Mouse (Mus musculus): ENCODE measurements around the gene Calu. TPM values are rescaled to one million over a fixed set of nuclear protein-coding genes. Genes with fewer than 3 reads are reported as not detected.

Calu gene
- polyA plus RNA-seq (2012) = 37.9 and 39.2 TPM in 2 replicates

DNA sequence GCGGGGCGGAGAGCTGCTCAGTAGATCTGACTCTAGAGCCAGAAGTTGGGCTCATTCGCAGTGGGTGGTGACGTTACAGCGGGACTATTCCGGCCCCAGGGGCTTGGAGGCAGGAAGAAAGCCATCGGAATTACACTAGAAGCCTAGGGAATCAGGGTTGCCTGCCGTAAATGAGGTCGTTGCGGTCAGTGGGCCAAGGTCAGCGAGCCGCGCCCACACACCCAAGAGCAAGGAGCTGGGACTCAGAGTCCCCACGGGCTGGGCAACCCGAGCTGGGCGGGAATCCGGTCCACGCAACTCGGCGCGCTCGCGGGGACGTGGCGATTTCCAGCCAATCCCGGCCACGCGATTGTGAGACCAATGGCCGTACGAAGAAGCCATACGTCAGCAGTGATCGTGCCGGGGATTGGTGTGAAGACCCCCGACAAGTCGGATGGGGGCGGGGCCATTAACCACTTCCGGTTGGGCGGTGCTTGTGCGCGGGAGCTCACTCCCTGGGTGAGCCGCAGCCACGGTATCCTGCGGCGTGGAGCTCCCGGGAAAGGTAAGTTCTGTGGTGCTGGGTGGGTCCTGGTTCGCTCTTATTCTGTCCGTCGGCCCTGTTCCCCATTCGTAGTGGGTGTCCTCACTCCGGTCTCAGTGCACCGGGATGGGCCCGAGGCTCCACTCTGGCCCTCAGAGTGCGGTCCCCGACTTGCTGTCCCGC lies at the start of gene Calu:
Calu (plus strand) TSS at position 405 of the 706 bp plus-strand sequence.

GRCm38 (mm10) chr6:29318879-29319278 lies 29.0 kb upstream of the Calu start, which contains the start of gene Fam71f1:
Gene Fam71f1, plus strand, starts transcription at chr6:29319140.

DNA sequence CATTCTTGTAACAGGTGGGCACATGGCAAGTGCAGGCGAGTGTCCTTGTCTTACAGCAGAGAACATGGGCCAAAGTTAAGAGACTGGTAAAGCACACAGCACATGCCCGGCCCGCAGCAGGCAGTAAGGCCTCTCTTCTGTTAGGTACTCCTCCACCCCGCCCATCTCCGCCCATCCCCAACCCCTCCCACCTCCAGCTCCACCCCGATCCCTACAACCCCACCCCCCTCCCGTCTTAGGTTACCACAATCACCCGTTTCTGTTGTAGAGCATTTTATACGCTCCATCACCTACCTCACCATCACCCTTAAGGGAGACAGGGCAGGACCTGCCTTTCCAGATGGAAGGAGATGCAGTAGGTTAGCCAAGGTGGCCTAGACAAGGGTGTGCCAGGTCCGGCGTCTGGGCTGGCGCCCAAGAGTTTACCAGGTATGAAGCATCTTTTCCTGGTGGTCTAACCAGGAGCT lies 40.2 kb downstream of the Calu start, which contains the start of gene Opn1sw:
Opn1sw (minus strand) TSS at position 417 of the 467 bp plus-strand sequence.

GRCm38 (mm10) chr6:29395910-29396713 lies 48.2 kb downstream of the Calu start, which contains the start of gene Ccdc136:
Gene Ccdc136, plus strand, starts transcription at chr6:29396309.

Other genes starting within 250 kb of the Calu start
- gene Rbm28, start 183.1 kb upstream of the Calu start, polyA plus RNA-seq (2012) = 19.6 and 26.9 TPM in 2 replicates
- gene Prrt4, start 168.5 kb upstream of the Calu start, polyA plus RNA-seq (2012) = 0.06 TPM in 1 of 2 replicates, not detected in the other
- gene Impdh1, start 131.7 kb upstream of the Calu start, polyA plus RNA-seq (2012) = 351 and 398 TPM in 2 replicates
- 34.8 and 35.3 TPM in 2 replicates for gene Hilpda, start 75.6 kb upstream of the Calu start, polyA plus RNA-seq (2012)
- gene Fam71f2, start 68.5 kb upstream of the Calu start, polyA plus RNA-seq (2012) = 0.15 and 0.23 TPM in 2 replicates
- not detected in 2 replicates for gene Fam71f1, start 28.9 kb upstream of the Calu start, polyA plus RNA-seq (2012)
- gene Opn1sw, start 40.4 kb downstream of the Calu start, polyA plus RNA-seq (2012) = not detected in 2 replicates
- gene Ccdc136, start 48.2 kb downstream of the Calu start, polyA plus RNA-seq (2012) = 0.03 and 0.10 TPM in 2 replicates
- gene Flnc, start 85.2 kb downstream of the Calu start, polyA plus RNA-seq (2012) = under 0.01 and 0.02 TPM in 2 replicates
- gene Atp6v1f, start 119.6 kb downstream of the Calu start, polyA plus RNA-seq (2012) = 245 and 259 TPM in 2 replicates
- gene Atp6v1fnb, start 123.4 kb downstream of the Calu start, polyA plus RNA-seq (2012) = 0.53 and 0.63 TPM in 2 replicates
- 0.22 and 0.30 TPM in 2 replicates for gene Kcp, start 159.9 kb downstream of the Calu start, polyA plus RNA-seq (2012)
- 43.9 and 61.6 TPM in 2 replicates for gene Irf5, start 178.6 kb downstream of the Calu start, polyA plus RNA-seq (2012)